Mouse (Mus musculus) testis, adult 2 months (tissue): Measurements from ENCODE around the gene Fmo1.
A peak's percentile ranks its signal among the peaks of the same experiment; 100 is the strongest.

ENCODE experiments used
- CTCF ChIP-seq: fragments of 200-500 bp; IDR thresholded peaks from 2 replicates; pipeline ENCODE4 v1.5.1; 2012; ENCODE audit warnings: low read depth, mild to moderate bottlenecking, inconsistent platforms, low read length, moderate library complexity; ENCODE audit not compliant: control insufficient read depth, insufficient read depth, insufficient replicate concordance
- POLR2A ChIP-seq: fragments of 200-500 bp; IDR thresholded peaks from 2 replicates; pipeline ENCODE4 v1.6.1; 2012; ENCODE audit warnings: low read depth, mild to moderate bottlenecking, inconsistent platforms, low read length, moderate library complexity; ENCODE audit not compliant: control insufficient read depth

- TF ChIP-seq POLR2A (no peak), CTCF (peak; percentile 90; the same call in 1 of the 2 replicates)
Measured at GRCm38 (mm10) chr1:162879595-162880369, 13.4 kb upstream of the Fmo1 start.
